Mouse (Mus musculus) right cerebral cortex, postnatal 25 days (tissue): ENCODE results near the gene Opn4.

Experiments used
- DNase-seq: peaks from one replicate; pipeline ENCODE4 v3.0.0; 2022

Opn4 gene

DNA sequence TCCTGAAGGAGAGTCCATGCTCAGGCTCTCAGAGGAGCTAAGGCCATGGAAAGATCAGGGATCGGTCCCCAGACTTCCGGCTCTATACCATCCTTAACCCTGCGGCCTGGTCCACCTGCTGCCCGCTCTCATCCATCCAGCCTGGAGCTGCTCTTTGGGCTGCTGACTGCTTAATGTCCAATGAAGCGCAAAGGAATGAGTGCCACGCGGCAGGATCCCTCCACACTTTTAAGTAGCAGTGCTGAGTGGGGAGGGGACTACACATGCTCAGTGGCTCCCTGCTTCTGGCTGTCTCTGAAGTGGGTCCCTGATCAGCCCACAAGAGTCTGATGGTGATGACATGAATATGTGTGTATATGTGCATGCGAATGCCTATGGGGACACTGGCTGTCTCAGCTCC, at the start of gene Opn4:
Gene Opn4, minus strand, starts transcription at position 202 of the 400 bp plus-strand sequence.
- no peak for DNase-seq

DNA sequence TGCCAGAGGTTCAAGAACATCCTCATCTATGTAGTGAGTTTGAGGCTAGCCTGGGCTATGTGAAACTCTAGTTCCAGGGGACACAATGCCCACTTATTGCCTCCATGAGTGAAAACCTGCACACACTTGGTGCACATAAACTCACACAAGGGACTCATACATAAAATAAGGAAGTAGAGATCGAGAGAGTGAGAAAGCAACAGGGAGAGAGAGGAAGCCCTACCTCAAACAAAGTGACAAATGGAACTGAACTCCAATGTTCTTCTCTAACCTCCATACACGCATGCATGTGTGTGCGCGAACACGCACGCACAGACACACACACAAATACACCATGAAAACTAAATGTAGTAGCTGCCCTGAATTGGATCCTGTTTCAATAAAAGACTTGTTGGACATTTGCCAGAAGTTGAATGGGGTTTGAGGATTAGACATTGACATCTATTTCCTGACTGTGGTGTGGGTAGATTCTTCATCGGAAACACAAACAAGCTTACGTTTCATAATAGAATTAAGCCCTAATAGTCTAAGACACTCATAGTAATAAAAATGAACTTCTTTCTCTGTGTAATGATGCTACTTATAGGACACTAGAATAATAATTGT, 48.0 kb upstream of the Opn4 start:
- no peak for DNase-seq

DNA sequence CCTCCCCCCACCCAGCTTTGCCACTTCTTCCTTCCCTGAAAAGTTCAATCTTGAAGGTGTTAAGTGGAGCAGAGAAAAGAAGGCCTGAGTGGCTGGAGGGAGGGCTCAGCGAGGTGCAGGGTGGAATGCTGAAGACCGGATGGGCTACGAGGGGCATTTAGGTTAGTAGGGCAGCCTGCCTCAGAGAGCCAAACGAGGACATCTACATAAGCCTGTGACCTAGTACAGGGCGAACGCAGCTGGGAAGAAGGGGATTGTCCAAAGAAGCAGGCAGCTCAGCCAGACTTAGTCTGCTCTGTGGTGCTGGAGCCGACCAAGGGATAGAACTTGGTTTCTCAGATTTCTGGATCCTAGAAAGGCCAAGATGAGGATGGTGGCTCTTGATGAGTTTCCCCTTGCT, 44.2 kb upstream of the Opn4 start:
- no peak for DNase-seq

DNA sequence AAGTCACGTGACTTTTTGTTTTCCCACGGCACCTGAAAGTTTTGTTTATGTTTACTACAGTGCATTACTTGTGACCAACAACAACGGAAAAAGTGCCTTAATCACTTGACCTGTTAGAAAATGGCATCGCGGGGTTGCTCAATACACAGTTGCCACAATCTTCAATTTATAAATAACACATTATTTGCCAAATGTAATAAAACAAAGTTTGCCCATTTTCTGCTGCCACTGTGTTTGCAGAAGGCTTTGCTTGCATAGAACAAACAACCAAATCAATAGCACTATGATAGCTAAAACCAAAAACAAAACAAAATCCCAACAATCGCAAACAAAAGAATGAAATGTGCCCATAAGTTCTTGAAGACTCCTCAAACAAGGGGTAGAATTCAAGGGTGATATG, 35.8 kb upstream of the Opn4 start:
- DNase-seq, result no peak

DNA sequence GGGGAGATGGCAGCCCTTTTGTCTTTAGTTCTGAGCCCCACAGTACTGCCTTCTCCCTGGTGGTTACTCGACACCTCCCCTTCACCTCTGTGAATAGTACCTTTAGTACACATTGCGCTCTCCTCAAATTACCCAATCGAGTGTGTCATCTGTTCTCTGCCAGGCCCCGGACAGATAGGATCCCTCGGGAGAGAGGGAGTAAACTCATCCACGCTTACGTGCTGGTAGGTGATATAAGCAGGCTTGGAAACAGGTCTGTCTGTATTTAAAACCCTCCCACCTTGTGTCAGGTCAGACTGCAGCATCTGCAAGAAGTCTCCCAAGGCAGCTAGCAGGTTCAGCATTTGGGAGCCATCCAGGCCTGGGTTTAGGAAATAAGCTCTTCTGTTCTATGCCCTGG, 35.2 kb upstream of the Opn4 start:
- no peak for DNase-seq

DNA sequence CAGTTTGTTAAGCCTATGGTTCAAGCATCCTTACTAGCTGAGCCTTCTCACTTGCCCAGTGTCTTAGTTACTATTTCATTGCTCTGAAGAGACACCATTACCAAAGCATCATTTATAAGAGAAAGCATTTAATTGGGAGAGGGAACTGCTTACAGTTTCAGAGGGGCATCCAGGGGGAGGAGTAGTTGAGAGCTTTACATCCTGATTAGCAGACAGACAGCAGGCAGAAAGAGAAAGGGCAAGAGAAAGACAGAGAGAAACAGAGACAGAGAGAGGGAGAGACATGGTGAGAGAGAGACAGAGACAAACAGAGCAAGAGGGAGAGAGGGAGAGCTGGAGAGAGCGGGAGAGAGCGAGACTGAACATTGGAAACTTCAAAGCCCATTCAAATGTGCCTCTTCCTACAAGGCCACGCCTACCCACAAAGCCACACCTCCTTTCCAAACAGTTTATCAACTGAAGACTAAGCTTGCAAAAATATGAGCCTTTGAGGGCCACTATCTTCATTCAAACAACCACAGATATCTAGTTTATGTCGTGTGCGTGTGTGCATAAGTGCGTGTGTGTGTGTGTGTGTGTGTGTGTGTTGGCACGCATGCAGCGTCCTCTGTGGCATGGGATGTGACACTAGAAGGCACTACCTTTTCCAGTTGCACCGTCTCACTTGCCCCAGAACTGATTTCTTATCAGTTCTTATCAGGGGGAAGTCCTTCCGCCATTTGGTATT, 32.9 kb upstream of the Opn4 start:
- no peak for DNase-seq

DNA sequence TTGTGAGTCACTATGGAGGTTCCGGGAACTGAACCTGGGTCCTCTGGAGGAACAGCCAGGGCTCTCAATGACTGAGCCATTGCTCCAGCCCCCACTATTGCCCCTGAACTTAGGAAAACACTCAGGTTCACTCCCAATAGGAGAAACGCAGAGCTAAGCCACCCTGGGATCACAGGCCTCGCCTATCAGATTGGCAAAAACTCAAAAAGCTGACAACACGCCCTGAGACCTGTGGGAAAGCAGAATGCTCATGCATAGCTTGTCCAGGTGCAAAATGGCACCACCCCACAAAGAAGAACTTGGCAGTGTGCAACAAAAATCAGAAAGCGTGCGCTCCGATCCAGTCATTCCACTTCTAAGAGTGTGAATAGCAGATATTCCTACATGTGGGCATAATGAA, 26.9 kb upstream of the Opn4 start:
- no peak for DNase-seq

DNA sequence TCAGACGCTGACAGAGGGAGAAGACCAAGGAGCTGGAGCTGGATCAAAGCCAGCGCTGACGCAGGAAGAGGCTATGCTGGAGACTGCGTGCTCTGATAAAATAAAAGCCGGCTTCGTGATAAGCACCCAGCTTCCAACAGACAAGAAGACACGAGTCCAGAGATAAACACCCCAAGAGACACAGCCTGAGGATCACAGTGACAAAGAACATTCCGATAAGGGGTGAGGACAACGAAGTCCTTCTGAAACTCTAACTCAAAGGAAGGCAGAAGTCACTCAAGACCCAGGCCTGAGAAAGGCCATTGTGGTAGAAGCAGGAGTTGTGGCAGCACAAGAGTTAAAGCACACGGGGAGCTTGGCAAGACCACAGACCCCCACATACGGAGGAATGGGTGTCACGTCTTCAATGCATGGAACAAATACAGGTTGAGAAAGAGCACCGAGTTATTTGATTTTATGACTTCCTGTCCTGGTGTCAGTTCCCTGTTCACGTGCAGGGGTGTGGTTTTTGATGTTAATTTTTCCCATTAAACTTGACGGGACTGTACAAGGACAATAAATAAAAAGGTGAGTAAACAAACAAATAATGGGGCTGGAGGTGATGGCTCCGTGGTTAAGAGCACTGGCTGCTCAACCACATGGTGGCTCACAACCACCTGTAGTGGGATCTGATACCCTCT, 23.7 kb upstream of the Opn4 start:
- DNase-seq, result no peak

DNA sequence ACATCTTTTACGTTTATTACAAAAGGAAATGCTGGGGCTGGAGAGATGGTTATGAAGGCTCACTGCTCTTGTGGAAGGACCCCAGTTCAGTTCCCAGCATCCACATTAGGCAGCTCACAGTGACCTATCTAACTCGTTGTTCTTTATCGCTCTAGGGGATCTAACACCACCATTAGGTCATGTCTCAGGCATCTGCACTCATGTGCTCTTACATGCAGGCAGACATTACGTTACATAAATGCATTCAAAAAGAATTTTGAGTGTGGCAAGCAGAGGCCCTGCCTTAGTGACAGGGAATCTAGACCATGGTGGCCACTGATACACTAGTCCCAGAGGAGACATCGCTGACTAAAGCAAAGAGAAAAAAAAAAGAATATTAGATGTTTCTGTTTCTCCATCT, 23.1 kb upstream of the Opn4 start:
- no peak for DNase-seq

DNA sequence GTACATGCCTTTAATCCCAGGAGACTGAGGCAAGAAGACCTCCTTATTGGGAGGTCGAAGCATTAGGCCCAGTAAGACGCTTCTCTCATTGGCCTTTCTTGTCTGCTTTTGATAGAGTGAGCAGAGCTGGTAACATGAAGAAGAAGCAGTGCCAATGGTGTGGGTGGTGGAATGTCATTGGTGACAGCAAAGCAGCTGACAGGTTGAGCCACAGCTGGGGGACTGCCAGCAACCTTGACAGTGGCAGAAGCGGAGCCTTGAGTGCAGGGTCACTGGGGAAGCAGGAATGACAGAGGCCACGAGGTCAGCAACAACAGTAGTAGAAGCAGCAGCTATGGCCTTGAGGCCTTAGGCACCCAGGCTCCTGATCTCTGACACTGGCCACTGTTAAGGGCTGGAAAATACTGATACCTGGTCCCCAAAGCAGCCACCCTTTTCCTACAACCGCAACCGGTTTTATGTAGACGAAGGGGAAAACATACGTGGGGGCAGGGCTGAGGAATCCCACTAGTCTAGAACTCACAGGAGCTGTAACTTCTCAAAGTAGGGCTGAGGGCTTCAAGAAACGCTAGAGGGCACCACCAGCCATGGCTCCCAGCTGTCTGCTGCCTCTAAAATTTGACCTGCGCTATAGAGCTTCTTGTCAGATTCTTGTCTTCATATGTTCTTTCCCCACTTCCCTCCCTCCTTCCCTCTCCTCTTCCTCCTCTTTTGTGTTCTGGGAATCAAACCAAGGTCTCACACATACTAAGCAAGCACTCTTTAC, 20.9 kb upstream of the Opn4 start:
- peak; percentile 16 for DNase-seq

DNA sequence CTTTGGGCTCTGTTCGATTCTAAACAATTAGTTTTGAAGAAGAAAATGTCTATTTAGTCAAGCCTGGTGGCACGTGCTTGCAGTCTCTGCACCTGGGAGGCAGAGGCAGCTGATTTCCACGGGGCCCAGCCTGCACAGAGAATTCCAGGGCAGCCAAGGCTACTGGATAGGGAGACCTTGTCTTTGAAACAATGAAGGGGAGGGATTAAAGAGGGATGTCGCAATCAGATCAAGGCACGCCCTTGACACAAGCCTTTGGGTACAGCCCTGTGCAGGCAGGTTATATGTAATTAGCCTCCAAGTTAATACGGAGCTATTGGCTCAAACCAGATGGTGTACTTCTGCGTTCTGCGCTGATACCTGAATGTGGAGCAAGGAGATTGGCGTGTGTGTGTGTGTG, 18.9 kb upstream of the Opn4 start:
- DNase-seq, result no peak

DNA sequence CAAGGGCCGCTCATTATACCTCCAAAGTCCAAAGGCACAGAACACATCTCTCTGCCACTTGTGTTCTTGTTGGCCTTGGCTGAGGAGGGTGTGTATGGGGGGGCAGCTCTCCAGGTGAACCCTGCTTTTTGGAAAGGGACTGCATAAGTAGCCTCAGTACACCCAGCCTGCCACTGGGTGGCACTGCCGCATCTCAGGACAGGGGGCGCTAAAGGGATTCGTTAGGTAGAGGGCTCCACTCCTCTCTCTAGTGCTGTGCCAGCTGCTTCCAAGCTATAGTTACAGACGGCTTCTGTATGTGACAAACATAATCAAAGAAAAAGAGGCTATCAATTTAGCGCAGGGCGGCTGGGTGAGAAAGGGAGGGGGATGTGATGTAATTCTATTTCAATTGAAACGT, 16.9 kb upstream of the Opn4 start:
- DNase-seq, result peak; percentile 83

DNA sequence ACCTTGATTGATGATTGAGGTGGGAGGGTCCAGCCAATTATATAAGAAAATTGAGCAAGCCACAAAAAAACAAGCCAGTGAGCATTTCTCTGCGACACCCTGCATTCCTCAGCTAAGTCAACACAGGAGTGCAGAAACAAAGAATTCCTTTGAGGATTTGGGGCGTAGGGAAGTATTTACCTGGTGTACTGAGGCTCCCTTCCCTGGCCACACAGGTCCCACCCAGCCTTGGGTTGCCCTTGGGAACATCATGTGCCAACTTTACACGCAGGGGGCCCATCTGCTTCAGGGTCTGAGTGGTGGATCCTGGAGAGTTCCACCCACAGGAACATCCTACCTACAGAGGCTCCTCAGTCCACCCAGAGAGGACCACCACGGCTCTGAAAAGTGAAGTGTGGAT, 15.7 kb upstream of the Opn4 start:
- no peak for DNase-seq

DNA sequence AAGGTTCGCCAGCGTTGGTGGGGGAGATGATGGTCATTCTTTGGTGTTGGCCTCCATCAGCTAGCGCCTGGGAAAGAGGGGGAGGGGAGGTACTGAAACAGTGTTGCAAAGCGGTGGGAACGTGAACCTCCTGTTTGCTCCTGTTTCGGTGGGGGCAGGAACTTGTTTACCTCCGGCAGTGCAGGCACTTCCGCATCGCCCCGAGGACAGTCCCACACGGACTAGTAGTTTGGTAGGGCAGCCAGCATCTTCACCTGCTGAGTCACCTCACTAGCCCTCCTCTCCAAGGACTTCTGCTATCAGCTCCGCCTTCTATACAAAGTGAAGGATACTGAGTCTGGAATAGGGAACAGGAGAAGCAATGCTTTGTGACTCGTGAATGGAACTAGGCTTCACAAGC, 15.1 kb upstream of the Opn4 start:
- no peak for DNase-seq

DNA sequence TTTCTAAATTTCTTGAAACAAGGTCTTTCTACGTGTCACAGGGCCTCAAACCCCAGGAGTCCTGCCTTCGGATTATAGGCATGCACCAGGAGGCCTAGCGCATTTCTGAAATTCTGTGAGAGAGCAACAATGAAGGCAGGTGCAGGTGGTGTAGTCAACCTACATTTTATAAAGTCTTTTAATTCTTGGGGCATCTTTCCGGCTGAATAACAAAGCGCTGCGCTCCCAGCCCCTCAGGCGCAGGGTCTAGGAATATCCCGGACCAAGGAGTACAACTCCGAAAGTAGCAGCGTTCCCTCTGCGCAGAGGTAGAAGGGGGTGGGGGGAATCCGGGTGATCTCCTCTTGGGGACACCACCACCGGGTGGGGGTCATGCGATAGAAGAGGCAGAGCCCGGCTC, 14.6 kb upstream of the Opn4 start:
- DNase-seq, result no peak

DNA sequence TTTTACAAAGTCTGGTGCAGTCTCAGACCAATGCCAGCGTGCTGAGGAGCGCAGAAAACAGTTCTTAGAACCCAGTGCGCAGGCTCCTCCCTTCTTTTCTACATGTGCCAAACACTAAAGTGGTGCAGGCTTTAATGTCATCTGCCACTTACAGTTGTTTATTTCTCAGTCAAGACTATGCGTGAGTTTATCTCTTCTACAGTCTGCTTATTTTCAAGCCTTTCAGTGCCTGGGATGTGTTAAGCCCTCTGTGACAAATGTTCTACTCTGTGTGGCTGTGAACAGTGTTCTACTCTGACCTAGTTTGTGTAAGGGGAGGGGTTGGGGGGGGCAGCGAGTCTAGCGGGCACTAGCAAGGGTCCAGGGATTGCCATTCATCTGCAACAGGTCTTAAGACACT, 13.6 kb upstream of the Opn4 start:
- no peak for DNase-seq

DNA sequence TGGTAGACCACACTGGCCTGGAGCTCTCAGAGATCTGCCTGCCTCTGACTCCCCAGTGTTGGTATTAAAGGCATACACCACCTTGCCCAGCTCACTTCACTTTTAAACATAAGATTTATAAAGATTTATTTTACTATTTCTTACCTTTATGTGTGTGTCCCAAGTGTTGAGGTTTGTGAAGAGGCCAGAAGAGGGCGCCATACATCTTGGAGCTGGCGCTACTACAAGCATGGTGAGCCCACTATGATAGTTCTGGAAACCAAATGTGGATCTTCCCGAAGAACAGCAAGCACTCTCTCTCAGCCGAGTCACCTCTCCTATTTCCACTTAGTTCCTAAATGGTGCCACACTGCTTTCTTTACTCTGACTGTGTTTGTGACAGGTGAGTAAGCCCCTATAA, 12.3 kb upstream of the Opn4 start:
- DNase-seq, result no peak

DNA sequence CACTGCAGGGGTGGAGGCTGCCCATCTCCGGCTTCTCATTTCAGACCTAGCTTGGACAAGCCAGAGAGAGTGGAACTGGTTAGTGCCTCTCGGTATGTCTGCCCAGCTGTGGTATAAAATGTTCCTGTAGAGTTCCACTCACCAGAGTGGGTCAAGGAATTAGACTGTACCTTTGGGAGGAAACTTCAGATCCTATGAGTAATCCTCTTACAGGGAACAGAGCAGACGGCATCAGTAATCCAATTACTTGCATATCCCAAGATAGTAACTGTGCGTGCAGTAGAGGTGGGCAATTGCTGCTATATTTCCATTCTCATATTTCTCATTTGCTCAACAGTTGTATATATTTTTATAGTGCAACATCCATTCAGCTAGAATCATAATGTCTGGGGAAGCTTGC, 11.6 kb upstream of the Opn4 start:
- DNase-seq, result no peak

DNA sequence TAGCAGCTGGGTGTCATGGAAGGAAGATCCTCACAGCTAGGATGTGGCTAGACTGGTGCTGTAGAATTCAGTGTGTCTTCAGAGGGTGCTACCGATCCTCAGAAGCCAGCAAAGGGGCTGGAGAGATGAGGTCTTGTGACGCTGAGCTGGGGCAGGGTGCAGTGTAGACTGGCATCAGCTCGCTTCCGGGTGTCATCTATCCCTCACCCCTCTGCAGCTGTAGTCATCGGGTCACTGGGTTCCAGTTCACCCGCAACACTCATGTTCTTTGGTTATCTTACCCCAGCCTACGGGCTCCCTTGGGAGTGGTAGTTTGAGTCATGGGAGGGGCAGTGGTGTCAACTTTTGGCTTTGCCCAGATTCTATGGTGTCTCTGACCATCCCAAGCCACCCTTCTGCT, 2.0 kb upstream of the Opn4 start:
- no peak for DNase-seq

DNA sequence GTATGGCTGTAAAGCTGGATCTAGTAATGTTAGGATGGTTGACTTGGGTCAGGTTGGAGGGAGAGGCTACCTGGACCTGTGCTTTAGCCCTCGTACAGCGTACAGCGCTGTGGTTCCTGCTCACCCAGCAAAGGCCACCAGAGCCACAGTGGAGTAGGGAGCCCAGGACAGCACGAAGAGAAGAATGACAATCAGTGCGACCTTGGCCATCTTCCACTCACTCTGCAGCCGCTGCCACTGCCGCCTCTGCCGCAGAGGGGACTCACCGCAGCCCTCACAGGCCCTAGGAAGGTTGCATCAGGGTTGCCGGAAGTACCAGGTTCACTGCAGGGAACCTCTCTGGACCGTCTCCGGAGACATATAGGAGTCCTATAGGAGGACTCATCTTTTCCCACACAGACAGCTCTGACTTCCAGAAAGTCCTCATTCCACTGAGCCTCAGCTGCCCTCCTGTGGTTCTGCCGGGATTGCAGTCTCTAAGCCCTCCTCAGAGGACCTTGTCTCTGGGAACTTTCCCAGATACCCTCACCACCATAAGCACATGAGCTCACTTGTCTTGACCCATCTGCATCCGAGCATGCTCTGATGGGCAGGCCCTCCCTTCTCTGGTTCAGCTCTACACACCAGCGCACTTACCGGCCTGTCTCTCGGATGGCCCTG, 4.2 kb downstream of the Opn4 start:
- no peak for DNase-seq

DNA sequence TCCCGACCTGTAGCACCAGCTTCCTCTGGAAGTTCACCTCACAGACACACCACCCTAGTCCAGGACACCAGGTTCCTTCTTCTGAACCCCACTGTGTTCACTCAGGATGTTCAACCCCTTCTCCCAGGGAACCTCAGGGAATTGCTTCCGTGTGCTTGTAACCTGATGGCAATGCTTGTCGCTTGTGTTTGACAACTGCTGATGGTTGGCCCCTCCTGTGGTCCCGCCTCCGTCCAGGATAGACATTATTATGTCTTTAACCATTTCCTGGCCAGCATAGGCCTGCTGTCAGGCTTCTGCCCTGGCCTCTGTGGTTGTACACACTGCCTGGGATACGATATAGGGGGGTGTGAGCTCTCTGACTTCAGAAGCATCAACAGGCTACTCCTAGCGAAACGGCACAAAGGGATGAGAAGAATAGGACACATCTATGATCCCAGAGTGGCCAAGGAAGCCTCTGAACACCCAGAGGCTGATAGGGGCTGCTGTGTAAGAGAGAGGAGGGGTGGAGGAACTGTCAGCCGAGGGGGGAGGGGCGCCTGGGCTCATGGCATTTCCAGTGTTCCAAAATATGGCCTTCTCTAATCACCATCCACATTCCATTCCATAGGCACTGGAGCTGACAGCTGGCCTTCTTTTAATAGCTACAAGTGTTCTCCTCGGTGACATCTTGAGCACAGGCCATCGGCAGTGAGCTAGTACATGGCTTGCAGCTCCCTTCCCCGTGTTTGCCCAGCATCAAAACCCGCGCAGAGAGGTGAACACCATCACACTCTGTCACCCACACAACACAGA, 8.0 kb downstream of the Opn4 start:
- no peak for DNase-seq
